ENCODE assay signal across 9 mouse cellular contexts in the genomic region with DNA sequence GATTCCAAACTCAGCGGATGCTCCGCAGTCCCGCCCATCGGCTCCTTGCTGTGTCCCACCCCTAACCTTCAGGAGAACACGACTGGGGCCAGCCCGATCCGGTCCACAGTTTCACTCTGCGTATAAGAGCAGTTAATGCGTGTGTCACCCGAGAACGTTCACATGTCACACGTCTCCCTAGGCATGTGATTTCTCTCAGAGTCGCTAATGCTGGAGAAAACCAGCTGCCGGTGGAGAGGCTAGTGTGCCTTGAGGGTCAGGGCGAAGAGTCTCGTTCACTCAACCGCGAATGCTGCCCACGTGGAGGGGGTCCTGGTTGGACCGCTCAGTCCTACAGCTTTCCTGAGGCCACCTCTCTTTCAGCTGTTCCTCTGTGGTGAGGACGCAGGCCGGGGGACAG. TPM values are rescaled to one million over a fixed set of nuclear protein-coding genes. Genes with fewer than 3 reads are reported as not detected.
DNase-seq lines count a peak whose midpoint lies in the region; ATAC-seq and TF ChIP-seq lines count a peak whose summit lies in the region.
"Had no signal": no experiment of that assay in that cellular context is flagged by ENCODE, and none has a peak within 500 bp of the region (broad histone marks: within the 10 kb centered on the region; RNA-seq: fewer than 3 reads in every experiment).

No protein-coding gene starts in this region.

- peak; percentile 74 for ATAC-seq in embryonic facial prominence, embryonic 14.5 days (ENCODE audit: low read depth)
- no peak for ATAC-seq in hindbrain, embryonic 13.5 days (ENCODE audit: low FRiP score)
- peak; percentile 52; the same call in 1 of the 2 replicates for ATAC-seq in limb, embryonic 15.5 days (ENCODE audit: insufficient number of reproducible peaks, low FRiP score, low TSS enrichment, low read depth)
- ATAC-seq in megakaryocyte progenitor cell, adult 5-6 weeks (replicated peaks; ENCODE audit: poor library complexity): no peak

- peak overlapping the region; percentile 45 for H3K4me3 ChIP-seq in ES-Bruce4 (ENCODE audit: low read depth, low read length)
- H3K4me3 ChIP-seq in embryonic facial prominence, embryonic 14.5 days (ENCODE audit: low read depth, low read length): peak overlapping the region; percentile 10
- H3K4me3 ChIP-seq in hindbrain, embryonic 13.5 days: no peak overlapping the region
- peak overlapping the region; percentile 2; the same call in 1 of the 2 replicates for H3K4me3 ChIP-seq in limb, embryonic 15.5 days

- H3K27ac ChIP-seq in ES-Bruce4 (ENCODE audit: insufficient read depth, low read length): peak overlapping the region; percentile 89
- peak overlapping the region; percentile 62 for H3K27ac ChIP-seq in embryonic facial prominence, embryonic 14.5 days (replicated peaks; ENCODE audit: low read depth, low read length)
- no peak overlapping the region for H3K27ac ChIP-seq in hindbrain, embryonic 13.5 days
- H3K27ac ChIP-seq in limb, embryonic 15.5 days: peak overlapping the region; percentile 75
- H3K27ac ChIP-seq: liver, embryonic 14.5 days had no signal

- 5% methylated on average over 22 of the region's 22 CpGs for WGBS in embryonic facial prominence, embryonic 14.5 days
- 9% methylated on average over 22 of the region's 22 CpGs for WGBS in hindbrain, embryonic 13.5 days
- 6% methylated on average over 22 of the region's 22 CpGs for WGBS in limb, embryonic 15.5 days

- no peaks in the 10 kb centered on the region for H3K9me3 ChIP-seq in ES-Bruce4 (replicated peaks; ENCODE audit: control insufficient read depth, insufficient read depth, low read length, poor library complexity, severe bottlenecking)
- H3K9me3 ChIP-seq in embryonic facial prominence, embryonic 14.5 days (ENCODE audit: control insufficient read depth, low read length): no peaks in the 10 kb centered on the region
- no peaks in the 10 kb centered on the region for H3K9me3 ChIP-seq in hindbrain, embryonic 13.5 days
- no peaks in the 10 kb centered on the region for H3K9me3 ChIP-seq in limb, embryonic 15.5 days

- no peaks in the 10 kb centered on the region for H3K36me3 ChIP-seq in ES-Bruce4 (ENCODE audit: control insufficient read depth, insufficient read depth, low read length, poor library complexity, severe bottlenecking)
- H3K36me3 ChIP-seq in embryonic facial prominence, embryonic 14.5 days (ENCODE audit: control insufficient read depth, insufficient read depth, low read length): no peaks in the 10 kb centered on the region
- no peaks in the 10 kb centered on the region for H3K36me3 ChIP-seq in hindbrain, embryonic 13.5 days
- no peaks in the 10 kb centered on the region for H3K36me3 ChIP-seq in limb, embryonic 15.5 days

- H3K4me2 ChIP-seq in embryonic facial prominence, embryonic 14.5 days (ENCODE audit: low read depth, low read length): peak overlapping the region; percentile 48
- H3K4me2 ChIP-seq in hindbrain, embryonic 13.5 days: peak overlapping the region; percentile 35
- peak overlapping the region; percentile 37 for H3K4me2 ChIP-seq in limb, embryonic 15.5 days

- H3K27me3 ChIP-seq in ES-Bruce4 (ENCODE audit: control insufficient read depth, insufficient read depth, low read length, poor library complexity, severe bottlenecking): no peaks in the 10 kb centered on the region
- H3K27me3 ChIP-seq in embryonic facial prominence, embryonic 14.5 days (replicated peaks; ENCODE audit: control insufficient read depth, insufficient read depth, low read length): no peaks in the 10 kb centered on the region
- 0 out of 2 replicates have a peak, but pooled peaks cover 3% of the 10 kb centered on the region for H3K27me3 ChIP-seq in hindbrain, embryonic 13.5 days
- no peaks in the 10 kb centered on the region for H3K27me3 ChIP-seq in limb, embryonic 15.5 days

- peak; percentile 87 for DNase-seq in embryonic facial prominence, embryonic 14.5 days (ENCODE audit: low spot score)
- DNase-seq in skeletal muscle tissue, adult 2 months (ENCODE audit: low read depth, low spot score): peak; percentile 79
- DNase-seq in yolk sac, embryonic 10.5 days (ENCODE audit: low spot score): no peak
- DNase-seq in urinary bladder, adult 2 months (ENCODE audit: low spot score): no peak

- no peak for TF ChIP-seq CTCF in ES-Bruce4 (IDR thresholded peaks at IDR 0.05; ENCODE audit: low read depth, low read length)

- peaks cover 18% of the 10 kb centered on the region for H3K4me1 ChIP-seq in ES-Bruce4 (ENCODE audit: control insufficient read depth, insufficient read depth, low read length)
- peaks cover 21% of the 10 kb centered on the region for H3K4me1 ChIP-seq in embryonic facial prominence, embryonic 14.5 days (ENCODE audit: control insufficient read depth, insufficient read depth, low read length)
- H3K4me1 ChIP-seq in hindbrain, embryonic 13.5 days (replicated peaks): peaks cover 22% of the 10 kb centered on the region
- H3K4me1 ChIP-seq in limb, embryonic 15.5 days: peaks cover 35% of the 10 kb centered on the region

- peak; percentile 98 for TF ChIP-seq EP300 in ES-Bruce4 (IDR thresholded peaks at IDR 0.05; ENCODE audit: insufficient read depth, low read depth, low read length)

- peak overlapping the region; percentile 53 for H3K9ac ChIP-seq in ES-Bruce4 (ENCODE audit: low read depth, poor library complexity, severe bottlenecking)
- peak overlapping the region; percentile 39 for H3K9ac ChIP-seq in embryonic facial prominence, embryonic 14.5 days (ENCODE audit: low read depth, low read length)
- H3K9ac ChIP-seq in hindbrain, embryonic 13.5 days: 0 out of 2 replicates have a peak overlapping the region, but pooled peaks have one; percentile 14
- H3K9ac ChIP-seq in limb, embryonic 15.5 days: no peak overlapping the region
- H3K9ac ChIP-seq: liver, embryonic 14.5 days had no signal

- TF ChIP-seq POLR2A in ES-Bruce4 (IDR thresholded peaks at IDR 0.05; ENCODE audit: insufficient read depth, low read length): peak; percentile 47

RNA-seq across cellular contexts. Expression of a gene that starts 23.1 kb away (rescaled TPM):
- polyA plus RNA-seq in ES-Bruce4 (2011; ENCODE audit: insufficient read depth, insufficient read length, low read depth, missing spikeins): 77.5 and 77.7 TPM in 2 replicates
- 43.8 and 45.4 TPM in 2 replicates for polyA plus RNA-seq in embryonic facial prominence, embryonic 14.5 days (2014; fragmentation: Nextera tagmentation; extraction: Ambion mirVana)
- polyA plus RNA-seq in hindbrain, embryonic 13.5 days (2015; fragmentation: Nextera tagmentation; extraction: Ambion mirVana): 63.3 and 65.9 TPM in 2 replicates
- 59.2 and 69.7 TPM in 2 replicates for polyA plus RNA-seq in limb, embryonic 15.5 days (2015; fragmentation: Nextera tagmentation; extraction: Ambion mirVana)
- 9.8 and 11.7 TPM in 2 replicates for total RNA-seq in megakaryocyte progenitor cell, adult 5-6 weeks (2015)
- 11.4 and 12.9 TPM in 2 replicates for total RNA-seq in megakaryocyte progenitor cell, adult 5-6 weeks (2017)
- 65.1 and 67.2 TPM in 2 replicates for polyA plus RNA-seq in urinary bladder, adult 2 months (2012; rRNA removed)

Comparison
In these comparisons a context has a peak if more than half of its experiments do, and no peak if none do; other contexts are left out.
1. ATAC-seq: peak in embryonic facial prominence, embryonic 14.5 days (single experiment) and limb, embryonic 15.5 days (single experiment); none in hindbrain, embryonic 13.5 days (single experiment) and megakaryocyte progenitor cell, adult 5-6 weeks (single experiment).
2. DNase-seq: peak in embryonic facial prominence, embryonic 14.5 days (single experiment) and skeletal muscle tissue, adult 2 months (single experiment); none in yolk sac, embryonic 10.5 days (single experiment) and urinary bladder, adult 2 months (single experiment).
3. Peak in every context shown above with its lines, with median percentiles within 50 percentile points of each other: H3K4me2 ChIP-seq.